In genomic region chr17:33493065-33493464, GRCm38 (mm10) we compare ENCODE assay signal across 10 mouse cellular contexts. TPM values are rescaled to one million over a fixed set of nuclear protein-coding genes. Genes with fewer than 3 reads are reported as not detected.
DNase-seq lines count a peak whose midpoint lies in the region; ATAC-seq and TF ChIP-seq lines count a peak whose summit lies in the region.
"Had no signal": no experiment of that assay in that cellular context is flagged by ENCODE, and none has a peak within 500 bp of the region (broad histone marks: within the 10 kb centered on the region; RNA-seq: fewer than 3 reads in every experiment).

No protein-coding gene starts in this region.

- no peak overlapping the region for H3K4me2 ChIP-seq in midbrain, embryonic 13.5 days (replicated peaks)
- H3K4me2 ChIP-seq in liver, postnatal 0 days (ENCODE audit: low read depth, low read length) = no peak overlapping the region
- H3K4me2 ChIP-seq: limb, embryonic 12.5 days; stomach, embryonic 15.5 days had no signal

- ATAC-seq in midbrain, embryonic 13.5 days = no peak
- ATAC-seq in liver, postnatal 0 days = no peak

- no peak overlapping the region for H3K27ac ChIP-seq in midbrain, embryonic 10.5 days (replicated peaks)
- no peak overlapping the region for H3K27ac ChIP-seq in midbrain, embryonic 13.5 days
- no peak overlapping the region for H3K27ac ChIP-seq in embryonic facial prominence, embryonic 10.5 days (replicated peaks)
- no peak overlapping the region for H3K27ac ChIP-seq in liver, postnatal 0 days (ENCODE audit: low read depth)
- H3K27ac ChIP-seq: limb, embryonic 12.5 days; stomach, embryonic 15.5 days had no signal

- DNase-seq in embryo, embryonic 10 days (ENCODE audit: low spot score) = peak; percentile 71
- DNase-seq in embryo, embryonic 9.5 days (ENCODE audit: extremely low spot score) = no peak
- DNase-seq in midbrain, embryonic 10.5 days (ENCODE audit: low spot score) = peak; percentile 14
- peak; percentile 20 for DNase-seq in embryonic facial prominence, embryonic 10.5 days (ENCODE audit: low spot score)
- DNase-seq in liver, postnatal 0 days = peak; percentile 28
- peak; percentile 64 for DNase-seq in splenic B cell, adult 2 months (ENCODE audit: low read depth, low spot score)
- DNase-seq in Muller cell, postnatal 12 days (ENCODE audit: inconsistent ontology term) = no peak

- no peak overlapping the region for H3K9ac ChIP-seq in midbrain, embryonic 13.5 days (replicated peaks)
- no peak overlapping the region for H3K9ac ChIP-seq in liver, postnatal 0 days (replicated peaks)
- H3K9ac ChIP-seq: limb, embryonic 12.5 days; stomach, embryonic 15.5 days had no signal

- H3K4me3 ChIP-seq in midbrain, embryonic 10.5 days = no peak overlapping the region
- no peak overlapping the region for H3K4me3 ChIP-seq in midbrain, embryonic 13.5 days (replicated peaks)
- no peak overlapping the region for H3K4me3 ChIP-seq in embryonic facial prominence, embryonic 10.5 days
- no peak overlapping the region for H3K4me3 ChIP-seq in liver, postnatal 0 days (ENCODE audit: low read depth, low read length)
- H3K4me3 ChIP-seq: limb, embryonic 12.5 days; stomach, embryonic 15.5 days had no signal

- WGBS in midbrain, embryonic 10.5 days = 65% methylated on average over 6 of the region's 6 CpGs
- 67% methylated on average over 6 of the region's 6 CpGs for WGBS in midbrain, embryonic 13.5 days
- 63% methylated on average over 6 of the region's 6 CpGs for WGBS in embryonic facial prominence, embryonic 10.5 days
- WGBS in liver, postnatal 0 days (ENCODE audit: insufficient replicate concordance) = 71% methylated on average over 6 of the region's 6 CpGs

- H3K27me3 ChIP-seq in midbrain, embryonic 10.5 days (ENCODE audit: low read depth, poor library complexity, severe bottlenecking) = no peaks in the 10 kb centered on the region
- no peaks in the 10 kb centered on the region for H3K27me3 ChIP-seq in midbrain, embryonic 13.5 days
- H3K27me3 ChIP-seq in embryonic facial prominence, embryonic 10.5 days (replicated peaks; ENCODE audit: low read depth, poor library complexity, severe bottlenecking) = no peaks in the 10 kb centered on the region
- no peaks in the 10 kb centered on the region for H3K27me3 ChIP-seq in liver, postnatal 0 days (ENCODE audit: insufficient read depth, low read length)
- no peaks in the 10 kb centered on the region for H3K27me3 ChIP-seq in splenic B cell, adult 2 months (ENCODE audit: control insufficient read depth, insufficient read depth, low read length, poor library complexity, severe bottlenecking)
- H3K27me3 ChIP-seq: limb, embryonic 12.5 days; stomach, embryonic 15.5 days had no signal

- TF ChIP-seq EP300 in liver, postnatal 0 days (IDR thresholded peaks at IDR 0.05; ENCODE audit: low read depth) = no peak

- H3K4me1 ChIP-seq in midbrain, embryonic 10.5 days = no peaks in the 10 kb centered on the region
- H3K4me1 ChIP-seq in midbrain, embryonic 13.5 days (replicated peaks) = no peaks in the 10 kb centered on the region
- no peaks in the 10 kb centered on the region for H3K4me1 ChIP-seq in embryonic facial prominence, embryonic 10.5 days
- H3K4me1 ChIP-seq in liver, postnatal 0 days (ENCODE audit: insufficient read depth) = no peaks in the 10 kb centered on the region
- H3K4me1 ChIP-seq: stomach, embryonic 15.5 days had no signal

- H3K9me3 ChIP-seq in midbrain, embryonic 10.5 days (replicated peaks) = no peaks in the 10 kb centered on the region
- H3K9me3 ChIP-seq in midbrain, embryonic 13.5 days = no peaks in the 10 kb centered on the region
- H3K9me3 ChIP-seq in embryonic facial prominence, embryonic 10.5 days = no peaks in the 10 kb centered on the region
- no peaks in the 10 kb centered on the region for H3K9me3 ChIP-seq in liver, postnatal 0 days (ENCODE audit: low read length)
- H3K9me3 ChIP-seq: stomach, embryonic 15.5 days had no signal

- TF ChIP-seq CTCF in liver, postnatal 0 days (IDR thresholded peaks at IDR 0.05; ENCODE audit: low read depth) = peak; percentile 85

- no peaks in the 10 kb centered on the region for H3K36me3 ChIP-seq in midbrain, embryonic 10.5 days
- no peaks in the 10 kb centered on the region for H3K36me3 ChIP-seq in midbrain, embryonic 13.5 days
- no peaks in the 10 kb centered on the region for H3K36me3 ChIP-seq in embryonic facial prominence, embryonic 10.5 days (replicated peaks)
- no peaks in the 10 kb centered on the region for H3K36me3 ChIP-seq in liver, postnatal 0 days (replicated peaks; ENCODE audit: insufficient read depth, low read length)
- no peaks in the 10 kb centered on the region for H3K36me3 ChIP-seq in splenic B cell, adult 2 months (ENCODE audit: control insufficient read depth, insufficient read depth, low read length, poor library complexity, severe bottlenecking)
- H3K36me3 ChIP-seq: limb, embryonic 12.5 days; stomach, embryonic 15.5 days had no signal

RNA-seq across cellular contexts. Expression of gene Adamts10, which starts 30.9 kb away (rescaled TPM):
- 37.1 and 47.6 TPM in 2 replicates for polyA plus RNA-seq in midbrain, embryonic 10.5 days (2016; fragmentation: Nextera tagmentation; extraction: Ambion mirVana)
- polyA plus RNA-seq in midbrain, embryonic 13.5 days (2015; fragmentation: Nextera tagmentation; extraction: Ambion mirVana) = 45.6 and 47.9 TPM in 2 replicates
- 58.3 and 70.1 TPM in 2 replicates for polyA plus RNA-seq in embryonic facial prominence, embryonic 10.5 days (2016; fragmentation: Nextera tagmentation; extraction: Ambion mirVana)
- polyA plus RNA-seq in liver, postnatal 0 days (2015; fragmentation: Nextera tagmentation; extraction: Ambion mirVana) = 3.2 and 3.5 TPM in 2 replicates

Comparison
In these comparisons a context has a peak if more than half of its experiments do, and no peak if none do; other contexts are left out.
1. DNase-seq: peak in embryo, embryonic 10 days (single experiment), midbrain, embryonic 10.5 days (single experiment), embryonic facial prominence, embryonic 10.5 days (single experiment), liver, postnatal 0 days (single experiment) and splenic B cell, adult 2 months (single experiment); none in embryo, embryonic 9.5 days (single experiment) and Muller cell, postnatal 12 days (single experiment).